Mouse (Mus musculus) C2C12 (cell line): ENCODE measurements at regions not wholly inside any gene's neighbourhood (a gene's known extent, or its start where the extent isn't known, plus 50 kb on each side); places are given as distances from the start of the nearest gene placed in this dataset.

Experiments
- H3K27me3 ChIP-seq: one replicate; pipeline ENCODE4 v1.6.1; 2011; ENCODE audit not compliant: control insufficient read depth, insufficient read depth, insufficient read length
- H3K36me3 ChIP-seq: one replicate; pipeline ENCODE4 v1.6.1; 2011; ENCODE audit not compliant: control insufficient read depth, insufficient read depth
- H3K4me3 ChIP-seq: one replicate; pipeline ENCODE4 v1.5.1; 2011; ENCODE audit warnings: mild to moderate bottlenecking, control low read depth; ENCODE audit not compliant: poor library complexity, insufficient read depth, severe bottlenecking
- H3K79me2 ChIP-seq: one replicate; pipeline ENCODE4 v1.6.1; 2011; ENCODE audit not compliant: control insufficient read depth, insufficient read depth
- H3K79me3 ChIP-seq: one replicate; pipeline ENCODE4 v1.6.1; 2011; ENCODE audit warnings: low read depth, control low read depth
- H3ac ChIP-seq: one replicate; pipeline ENCODE3; 2011; ENCODE audit warnings: low read depth; ENCODE audit not compliant: control insufficient read depth, insufficient read length
- CEBPB ChIP-seq: IDR thresholded peaks from one replicate; pipeline ENCODE4 v1.6.1; 2011; ENCODE audit warnings: low read depth, mild to moderate bottlenecking, control low read depth, moderate library complexity
- CTCF ChIP-seq: IDR thresholded peaks from one replicate; pipeline ENCODE4 v1.5.1; 2011; ENCODE audit not compliant: control insufficient read depth, insufficient read depth, insufficient read length
- FOSL1 ChIP-seq: IDR thresholded peaks from one replicate; pipeline ENCODE4 v1.8.0; 2011; ENCODE audit warnings: mild to moderate bottlenecking, low read length; ENCODE audit not compliant: poor library complexity, insufficient read depth, severe bottlenecking
- MAX ChIP-seq: IDR thresholded peaks from one replicate; pipeline ENCODE4 v1.6.1; 2011; ENCODE audit warnings: mild to moderate bottlenecking, control low read depth
- MYOD1 ChIP-seq: IDR thresholded peaks from one replicate; pipeline ENCODE4 v1.6.1; 2011; ENCODE audit warnings: low read depth; ENCODE audit not compliant: control insufficient read depth, insufficient read length
- MYOG ChIP-seq: IDR thresholded peaks from one replicate; pipeline ENCODE4 v1.6.1; 2011; ENCODE audit not compliant: control insufficient read depth, insufficient read length; ENCODE audit errors: extremely low read depth
- USF1 ChIP-seq: IDR thresholded peaks from one replicate; pipeline ENCODE4 v1.6.1; 2011; ENCODE audit warnings: low read depth, mild to moderate bottlenecking, control low read depth, moderate library complexity

- no peak for TF ChIP-seq USF1
- TF ChIP-seq MAX: no peak
- TF ChIP-seq MYOD1: no peak
- TF ChIP-seq CEBPB: no peak
- TF ChIP-seq MYOG: no peak
- TF ChIP-seq CTCF: no peak
- no peak for TF ChIP-seq FOSL1
- no peaks in the 10 kb centered on the region for H3K79me2 ChIP-seq
- H3K79me3 ChIP-seq: no peaks in the 10 kb centered on the region
- no peaks in the 10 kb centered on the region for H3K27me3 ChIP-seq
- H3K4me3 ChIP-seq: no peak overlapping the region
- no peak overlapping the region for H3ac ChIP-seq
- H3K36me3 ChIP-seq: no peaks in the 10 kb centered on the region
These were observed 71.8 kb downstream of the Hoxc4 start for GRCm38 (mm10) chr15:103090280-103091164.

GRCm38 (mm10) chr15:103089852-103090251, 71.1 kb downstream of the Hoxc4 start:
- Histone ChIP-seq H3K36me3 (no peaks in the 10 kb centered on the region), H3K79me3 (no peaks in the 10 kb centered on the region), H3K4me3 (no peak overlapping the region), H3K79me2 (no peaks in the 10 kb centered on the region), H3K27me3 (no peaks in the 10 kb centered on the region), H3ac (no peak overlapping the region)
- TF ChIP-seq FOSL1 (no peak), USF1 (peak; percentile 52)

DNA sequence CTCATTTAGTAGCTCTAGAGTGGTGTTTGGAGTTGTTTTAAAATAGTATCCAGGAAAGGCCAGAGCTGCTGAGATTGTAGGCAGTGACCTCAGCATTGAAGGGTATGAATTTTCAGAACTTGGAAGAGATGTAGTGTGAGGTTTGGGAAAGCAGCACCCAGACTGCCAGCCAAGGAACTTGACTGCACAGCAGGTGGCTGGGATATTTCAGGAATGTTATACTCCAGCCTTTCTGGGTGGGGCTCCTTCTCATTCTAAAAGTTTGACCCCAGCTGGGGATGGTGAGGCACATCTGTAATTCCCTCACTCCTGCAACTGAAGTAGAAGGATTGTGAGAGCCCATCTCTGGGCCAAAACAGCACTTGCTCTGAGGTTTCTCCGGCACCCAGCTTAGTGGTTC, 70.7 kb downstream of the Hoxc4 start:
- no peaks in the 10 kb centered on the region for H3K36me3 ChIP-seq
- no peak overlapping the region for H3K4me3 ChIP-seq
- no peaks in the 10 kb centered on the region for H3K27me3 ChIP-seq
- H3ac ChIP-seq: no peak overlapping the region
- TF ChIP-seq FOSL1 (no peak), MYOG (no peak), CEBPB (no peak), MAX (no peak), USF1 (no peak), MYOD1 (no peak), CTCF (no peak)
- H3K79me3 ChIP-seq: no peaks in the 10 kb centered on the region
- no peaks in the 10 kb centered on the region for H3K79me2 ChIP-seq

GRCm38 (mm10) chr15:103087204-103087603, 68.5 kb downstream of the Hoxc4 start:
- Histone ChIP-seq H3K4me3 (no peak overlapping the region), H3K27me3 (peaks cover 4% of the 10 kb centered on the region), H3ac (no peak overlapping the region), H3K79me2 (no peaks in the 10 kb centered on the region), H3K36me3 (no peaks in the 10 kb centered on the region), H3K79me3 (no peaks in the 10 kb centered on the region)
- TF ChIP-seq CEBPB (no peak), MAX (no peak), MYOG (no peak), FOSL1 (no peak), USF1 (no peak), MYOD1 (no peak), CTCF (no peak)

DNA sequence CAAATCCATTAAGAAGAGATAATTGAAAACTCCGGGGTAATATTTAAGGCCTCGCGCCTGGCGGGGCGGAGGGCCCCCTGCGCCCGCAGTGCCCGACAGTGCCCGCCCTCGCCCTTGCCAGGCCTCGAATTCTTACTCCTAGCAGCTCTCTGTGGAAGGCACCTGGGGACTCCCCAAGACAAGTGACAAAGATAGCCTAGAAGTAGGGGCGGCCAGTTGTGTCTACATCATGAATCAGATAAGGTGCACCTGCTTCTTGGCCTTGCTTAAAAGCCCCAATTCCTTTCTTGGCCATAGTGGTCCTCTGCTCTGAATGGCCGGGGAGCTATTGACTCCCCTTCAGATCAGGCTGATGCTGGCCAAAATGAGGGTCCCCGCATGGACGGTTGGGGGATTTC, 67.9 kb downstream of the Hoxc4 start:
- peaks cover 4% of the 10 kb centered on the region for H3K27me3 ChIP-seq
- no peak for TF ChIP-seq CTCF
- TF ChIP-seq MYOG: no peak
- no peak for TF ChIP-seq MAX
- TF ChIP-seq USF1: no peak
- TF ChIP-seq CEBPB: no peak
- no peak for TF ChIP-seq FOSL1
- no peak for TF ChIP-seq MYOD1
- H3K79me3 ChIP-seq: no peaks in the 10 kb centered on the region
- no peak overlapping the region for H3ac ChIP-seq
- H3K79me2 ChIP-seq: no peaks in the 10 kb centered on the region
- no peak overlapping the region for H3K4me3 ChIP-seq
- no peaks in the 10 kb centered on the region for H3K36me3 ChIP-seq
